Mouse (Mus musculus) lung, postnatal 0 days (tissue): Measurements from ENCODE around the gene Dgkq. TPM values are rescaled to one million over a fixed set of nuclear protein-coding genes. Genes with fewer than 3 reads are reported as not detected.

ENCODE experiments used
- ATAC-seq: fragments of 200-750 bp; cut with Nextera tagmentation; 2 replicates; pipeline ENCODE4 v1.8.0; 2017; ENCODE audit warnings: moderate library complexity
- DNase-seq: peaks from one replicate; pipeline ENCODE4 v3.0.0-alpha.2; 2016; ENCODE audit warnings: low spot score
- H3K27ac ChIP-seq: fragments of 300-500 bp; sonication (generic); 2 replicates; pipeline ENCODE4 v1.5.1; 2014; ENCODE audit warnings: antibody characterized with exemption, mild to moderate bottlenecking, low read length, mixed read lengths
- H3K27me3 ChIP-seq: fragments of 300-500 bp; sonication (generic); replicated peaks from 2 replicates; pipeline ENCODE4 v1.6.1; 2014; ENCODE audit warnings: low read length, mixed read lengths; ENCODE audit not compliant: insufficient read depth
- H3K36me3 ChIP-seq: fragments of 300-500 bp; sonication (generic); 2 replicates; pipeline ENCODE4 v1.6.1; 2014; ENCODE audit warnings: low read length, mixed read lengths; ENCODE audit not compliant: insufficient read depth
- H3K4me1 ChIP-seq: fragments of 300-500 bp; sonication (generic); 2 replicates; pipeline ENCODE4 v1.6.1; 2014; ENCODE audit warnings: antibody characterized with exemption, low read depth, low read length, mixed read lengths; ENCODE audit not compliant: insufficient read depth
- H3K4me2 ChIP-seq: fragments of 300-500 bp; sonication (generic); replicated peaks from 2 replicates; pipeline ENCODE4 v1.6.1; 2014; ENCODE audit warnings: low read depth, mild to moderate bottlenecking, low read length, moderate library complexity, mixed read lengths
- H3K4me3 ChIP-seq: fragments of 300-500 bp; sonication (generic); 2 replicates; pipeline ENCODE4 v1.5.1; 2014; ENCODE audit warnings: low read depth, low read length
- H3K9ac ChIP-seq: fragments of 300-500 bp; sonication (generic); replicated peaks from 2 replicates; pipeline ENCODE4 v1.6.1; 2014; ENCODE audit warnings: low read depth, mild to moderate bottlenecking
- H3K9me3 ChIP-seq: fragments of 300-500 bp; sonication (generic); 2 replicates; pipeline ENCODE4 v1.6.1; 2016; ENCODE audit warnings: low read length, mixed read lengths
- CTCF ChIP-seq: IDR thresholded peaks from 2 replicates; pipeline ENCODE4 v1.5.1; 2016; ENCODE audit warnings: antibody characterized with exemption, mild to moderate bottlenecking
- EP300 ChIP-seq: IDR thresholded peaks from 2 replicates; pipeline ENCODE4 v1.6.1; 2016; ENCODE audit warnings: antibody characterized with exemption, mild to moderate bottlenecking, control low read depth
- WGBS: fragments of 180-500 bp; shearing (Covaris S2); extraction: QIAGEN DNeasy Blood & Tissue Kit; methylation state at CpG from one replicate; pipeline ENCODE4 v1.1.7; 2014; 5-methylcytosine and 5-hydroxymethylcytosine counted together
- polyA plus RNA-seq: library from polyadenylated mRNA; unstranded; fragments of >200 nt; fragmentation: Nextera tagmentation; extraction: Ambion mirVana; gene quantifications from 2 replicates; pipeline ENCODE4 v1.2.1, GENCODE M21; 2015

The Dgkq gene
- polyA plus RNA-seq, 1 experiment from 2014 or later, result 6.3 TPM

GRCm38 (mm10) chr5:108711968-108712367 is 42.5 kb upstream of the Dgkq start:
- no peaks in the 10 kb centered on the region for H3K4me1 ChIP-seq
- H3K27me3 ChIP-seq, result no peaks in the 10 kb centered on the region
- whole genome bisulfite sequencing, result 77% methylated on average over 6 of the region's 6 CpGs

GRCm38 (mm10) chr5:108708981-108709731 is 39.7 kb upstream of the Dgkq start:
- Histone ChIP-seq H3K9me3 (no peaks in the 10 kb centered on the region), H3K36me3 (peaks cover 13% of the 10 kb centered on the region), H3K27me3 (no peaks in the 10 kb centered on the region), H3K4me3 (no peak overlapping the region), H3K4me2 (no peak overlapping the region), H3K4me1 (no peaks in the 10 kb centered on the region), H3K9ac (no peak overlapping the region), H3K27ac (no peak overlapping the region)
- 44% methylated on average over 6 of the region's 6 CpGs for WGBS
- no peak for TF ChIP-seq EP300
- TF ChIP-seq CTCF, result no peak
- ATAC-seq (peak; percentile 21; the same call in 1 of the 2 replicates), DNase-seq (no peak)

More at GRCm38 (mm10) chr5:108711968-108712367, 42.5 kb upstream of the Dgkq start:
- Histone ChIP-seq H3K4me2 (no peak overlapping the region), H3K4me3 (no peak overlapping the region), H3K9ac (no peak overlapping the region), H3K27ac (no peak overlapping the region), H3K9me3 (no peaks in the 10 kb centered on the region), H3K36me3 (no peaks in the 10 kb centered on the region)
- no peak for TF ChIP-seq EP300
- no peak for TF ChIP-seq CTCF
- ATAC-seq (no peak), DNase-seq (no peak)

GRCm38 (mm10) chr5:108708419-108708818 is 38.9 kb upstream of the Dgkq start:
- Histone ChIP-seq H3K4me1 (no peaks in the 10 kb centered on the region), H3K9me3 (no peaks in the 10 kb centered on the region), H3K27me3 (no peaks in the 10 kb centered on the region), H3K36me3 (peaks cover 13% of the 10 kb centered on the region), H3K27ac (no peak overlapping the region), H3K4me3 (no peak overlapping the region), H3K4me2 (no peak overlapping the region), H3K9ac (no peak overlapping the region)
- no peak for DNase-seq
- no peak for TF ChIP-seq EP300
- TF ChIP-seq CTCF, result no peak
- WGBS, result 90% methylated on average over 1 of the region's 1 CpGs
- ATAC-seq, result no peak

GRCm38 (mm10) chr5:108707758-108708157 is 38.3 kb upstream of the Dgkq start:
- Histone ChIP-seq H3K36me3 (peaks cover 13% of the 10 kb centered on the region), H3K4me2 (no peak overlapping the region), H3K9ac (no peak overlapping the region), H3K4me3 (no peak overlapping the region), H3K27ac (no peak overlapping the region), H3K4me1 (no peaks in the 10 kb centered on the region), H3K9me3 (no peaks in the 10 kb centered on the region), H3K27me3 (no peaks in the 10 kb centered on the region)
- TF ChIP-seq EP300, result no peak
- TF ChIP-seq CTCF, result no peak
- ATAC-seq (no peak), DNase-seq (no peak)
- 73% methylated on average over 2 of the region's 2 CpGs for WGBS

GRCm38 (mm10) chr5:108703754-108704626 is 34.5 kb upstream of the Dgkq start:
- Histone ChIP-seq H3K4me2 (no peak overlapping the region), H3K36me3 (peaks cover 13% of the 10 kb centered on the region), H3K4me3 (no peak overlapping the region), H3K9ac (no peak overlapping the region), H3K27me3 (no peaks in the 10 kb centered on the region), H3K27ac (no peak overlapping the region), H3K4me1 (peaks cover 6% of the 10 kb centered on the region; the same call in 1 of the 2 replicates), H3K9me3 (no peaks in the 10 kb centered on the region)
- WGBS, result 69% methylated on average over 12 of the region's 12 CpGs
- DNase-seq (peak; percentile 23), ATAC-seq (peak; percentile 35; the same call in 1 of the 2 replicates)
- no peak for TF ChIP-seq CTCF
- TF ChIP-seq EP300, result no peak

- TF ChIP-seq CTCF (no peak), EP300 (no peak)
- Histone ChIP-seq H3K4me1 (peaks cover 6% of the 10 kb centered on the region; the same call in 1 of the 2 replicates), H3K27ac (no peak overlapping the region), H3K27me3 (no peaks in the 10 kb centered on the region), H3K9me3 (no peaks in the 10 kb centered on the region), H3K9ac (no peak overlapping the region), H3K4me2 (no peak overlapping the region), H3K4me3 (no peak overlapping the region), H3K36me3 (peaks cover 13% of the 10 kb centered on the region)
- ATAC-seq (no peak), DNase-seq (no peak)
- whole genome bisulfite sequencing, result 80% methylated on average over 10 of the region's 10 CpGs
These were observed 32.0 kb upstream of the Dgkq start for GRCm38 (mm10) chr5:108701341-108702021.
